Mouse (Mus musculus) ovary, postnatal 36 days (tissue): ENCODE data around the gene AY358078.
"Not testable (repeated sequence)": the region's sequence is repeated elsewhere in the genome, so short reads cannot be mapped to it uniquely, and the experiment has no call there.

Experiments used
- DNase-seq: peaks from one replicate; pipeline ENCODE4 v3.0.0; 2022; ENCODE audit warnings: low spot score, mixed read lengths

The AY358078 gene

GRCm38 (mm10) chr14:51799746-51800145, at the start of gene AY358078:
TSS of gene AY358078 (plus strand) at chr14:51800046.
- DNase-seq, result no peak

- no peak for DNase-seq
Measured at GRCm38 (mm10) chr14:51755944-51756343, 43.9 kb upstream of the AY358078 start.

GRCm38 (mm10) chr14:51771378-51771777, 28.5 kb upstream of the AY358078 start:
- DNase-seq, result not testable (repeated sequence)

- no peak for DNase-seq
Measured at GRCm38 (mm10) chr14:51773490-51773889, 26.4 kb upstream of the AY358078 start, which contains the start of gene Ang4. TSS of gene Ang4 (minus strand) at chr14:51773590.

GRCm38 (mm10) chr14:51777791-51778190, 22.1 kb upstream of the AY358078 start:
- DNase-seq, result no peak

GRCm38 (mm10) chr14:51778865-51779481, 20.9 kb upstream of the AY358078 start:
- no peak for DNase-seq

- DNase-seq, result no peak
Measured at GRCm38 (mm10) chr14:51786335-51786734, 13.5 kb upstream of the AY358078 start.

GRCm38 (mm10) chr14:51787061-51787460, 12.8 kb upstream of the AY358078 start:
- DNase-seq, result no peak

GRCm38 (mm10) chr14:51789196-51789595, 10.7 kb upstream of the AY358078 start:
- no peak for DNase-seq

- DNase-seq, result no peak
Measured at GRCm38 (mm10) chr14:51794106-51794505, 5.7 kb upstream of the AY358078 start.

GRCm38 (mm10) chr14:51826625-51827024, 26.8 kb downstream of the AY358078 start:
- no peak for DNase-seq

GRCm38 (mm10) chr14:51827842-51828241, 28.0 kb downstream of the AY358078 start:
- peak; percentile 17 for DNase-seq

GRCm38 (mm10) chr14:51829188-51829587, 29.3 kb downstream of the AY358078 start:
- DNase-seq, result no peak

- DNase-seq, result not testable (repeated sequence)
Measured at GRCm38 (mm10) chr14:51838480-51838879, 38.6 kb downstream of the AY358078 start.

GRCm38 (mm10) chr14:51842250-51842649, 42.4 kb downstream of the AY358078 start:
- DNase-seq, result no peak

GRCm38 (mm10) chr14:51842781-51843180, 42.9 kb downstream of the AY358078 start:
- no peak for DNase-seq

- no peak for DNase-seq
Measured at GRCm38 (mm10) chr14:51843882-51844281, 44.0 kb downstream of the AY358078 start.

GRCm38 (mm10) chr14:51846566-51846965, 46.7 kb downstream of the AY358078 start:
- DNase-seq, result no peak

GRCm38 (mm10) chr14:51851006-51851405, 51.2 kb downstream of the AY358078 start:
- not testable (repeated sequence) for DNase-seq

GRCm38 (mm10) chr14:51853399-51853798, 53.6 kb downstream of the AY358078 start, which contains the start of gene Ear6:
TSS of gene Ear6 (plus strand) at chr14:51853699.
- no peak for DNase-seq

GRCm38 (mm10) chr14:51855280-51855679, 55.4 kb downstream of the AY358078 start:
- not testable (repeated sequence) for DNase-seq

- peak; percentile 16 for DNase-seq
Measured at GRCm38 (mm10) chr14:51863603-51864002, 63.8 kb downstream of the AY358078 start.

- no peak for DNase-seq
Measured at GRCm38 (mm10) chr14:51870756-51871155, 70.9 kb downstream of the AY358078 start.

GRCm38 (mm10) chr14:51871741-51872140, 71.9 kb downstream of the AY358078 start:
- peak; percentile 15 for DNase-seq
